Mouse (Mus musculus) G1E (cell line): ENCODE data around the gene Gm16451. TPM values are rescaled to one million over a fixed set of nuclear protein-coding genes. Genes with fewer than 3 reads are reported as not detected.
"Not testable (repeated sequence)": the region's sequence is repeated elsewhere in the genome, so short reads cannot be mapped to it uniquely, and the experiment has no call there.

Experiments used
- ATAC-seq: 2 replicates; pipeline ENCODE4 v1.8.0; 2016; ENCODE audit warnings: mild to moderate bottlenecking; ENCODE audit not compliant: insufficient number of reproducible peaks, poor library complexity, low FRiP score, severe bottlenecking; ENCODE audit errors: extremely low read depth
- DNase-seq: peaks from one replicate; pipeline ENCODE4 v3.0.0; 2012; ENCODE audit warnings: low spot score
- H3K27me3 ChIP-seq: 2 replicates; pipeline ENCODE4 v1.6.1; 2012; ENCODE audit warnings: mild to moderate bottlenecking, low read length, inconsistent platforms; ENCODE audit not compliant: insufficient read depth
- H3K36me3 ChIP-seq: replicated peaks from 2 replicates; pipeline ENCODE3; 2012; ENCODE audit warnings: mild to moderate bottlenecking, inconsistent platforms
- H3K4me1 ChIP-seq: 2 replicates; pipeline ENCODE4 v1.6.1; 2012; ENCODE audit warnings: low read depth, low read length, inconsistent platforms, mixed read lengths; ENCODE audit not compliant: insufficient read depth
- H3K4me3 ChIP-seq: 2 replicates; pipeline ENCODE4 v1.5.1; 2012; ENCODE audit warnings: low read depth, mild to moderate bottlenecking, inconsistent platforms, low read length, moderate library complexity, mixed read lengths
- H3K9me3 ChIP-seq: replicated peaks from 2 replicates; pipeline ENCODE4 v1.6.1; 2012; ENCODE audit warnings: inconsistent platforms
- polyA plus RNA-seq: library from polyadenylated mRNA; stranded (reverse); fragments of >175 nt; gene quantifications from 2 replicates; pipeline ENCODE4 v1.2.3, GENCODE M21; 2012
- total RNA-seq, 2 experiments: library from RNA; stranded (forward) in 1 of 2; stranded (reverse) in 1 of 2; fragments of 200-1000 nt in 1 of 2; fragments of >200 nt in 1 of 2; fragmentation: Nextera tagmentation in 1 of 2; gene quantifications; 2 replicates each; pipeline ENCODE4 v1.2.3; 2014 to 2017

Gene Gm16451
- total RNA-seq (2014; fragmentation: Nextera tagmentation) (not detected in 2 replicates), total RNA-seq (2017) (0.27 TPM in 1 of 2 replicates, not detected in the other), polyA plus RNA-seq (not detected in 2 replicates)

DNA sequence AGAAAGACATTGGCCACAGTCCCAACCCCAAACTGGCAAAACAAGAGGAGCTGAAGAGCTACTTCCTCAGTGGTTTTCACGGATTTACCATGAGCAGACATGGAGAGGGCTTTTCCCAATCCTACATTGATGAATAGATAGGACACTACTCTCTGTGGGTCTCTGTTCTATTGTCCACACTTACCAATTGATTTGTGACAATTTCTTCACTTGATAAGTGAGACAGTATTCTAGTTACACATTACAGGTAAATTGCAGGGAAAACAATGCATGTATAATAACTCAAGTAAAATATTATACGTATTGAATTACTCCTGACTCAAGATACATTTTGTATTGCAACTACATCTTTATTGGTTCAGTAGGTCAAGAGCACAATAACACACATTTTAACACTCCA is at the start of gene Gm16451:
Gene Gm16451 (minus strand): TSS at position 101 of the 400 bp plus-strand sequence.
- ATAC-seq, H3K36me3 ChIP-seq, DNase-seq, H3K27me3 ChIP-seq, H3K9me3 ChIP-seq, H3K4me1 ChIP-seq, H3K4me3 ChIP-seq: not testable (repeated sequence)

DNA sequence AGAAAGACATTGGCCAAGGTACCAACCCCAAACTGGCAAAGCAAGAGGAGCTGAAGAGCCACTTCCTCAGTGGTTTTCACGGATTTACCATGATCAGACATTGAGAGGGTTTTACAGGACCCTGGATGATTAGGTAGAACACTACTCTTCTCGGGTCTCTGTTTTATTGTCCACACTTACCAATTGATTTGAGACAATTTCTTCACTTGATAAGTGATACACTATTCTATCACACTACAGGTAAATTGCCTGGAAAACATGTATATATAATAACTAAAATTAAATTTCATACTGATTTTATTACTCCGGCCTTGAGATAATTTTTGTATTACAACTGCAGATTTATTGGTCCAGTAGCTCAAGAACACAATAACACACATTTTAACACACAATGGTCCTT is 45.9 kb upstream of the Gm16451 start, which contains the start of gene Vmn1r142:
Gene Vmn1r142 (minus strand): TSS at position 101 of the 400 bp plus-strand sequence.
- not testable (repeated sequence) for ATAC-seq, H3K9me3 ChIP-seq, H3K36me3 ChIP-seq, H3K4me3 ChIP-seq, H3K27me3 ChIP-seq, DNase-seq, H3K4me1 ChIP-seq

DNA sequence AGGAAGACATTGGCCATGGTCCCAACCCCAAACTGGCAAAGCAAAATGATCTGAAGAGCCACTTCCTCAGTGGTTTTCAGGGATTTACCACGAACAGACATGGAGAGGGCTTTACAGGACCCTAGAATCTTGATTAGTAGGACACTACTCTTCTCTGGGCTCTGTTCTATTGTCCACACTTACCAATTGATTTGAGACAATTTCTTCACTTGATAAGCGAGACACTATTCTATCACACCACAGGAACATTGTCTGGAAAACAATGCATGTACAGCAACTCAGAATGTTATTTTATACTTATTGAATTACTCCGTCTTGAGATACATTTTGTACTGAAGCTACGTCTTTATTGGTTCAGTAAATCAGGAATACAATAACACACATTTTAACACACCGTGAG is 16.6 kb upstream of the Gm16451 start, which contains the start of gene Gm10666:
Gene Gm10666 (minus strand): TSS at position 101 of the 400 bp plus-strand sequence.
- H3K27me3 ChIP-seq, H3K9me3 ChIP-seq, H3K4me1 ChIP-seq, DNase-seq, ATAC-seq, H3K36me3 ChIP-seq, H3K4me3 ChIP-seq: not testable (repeated sequence)

DNA sequence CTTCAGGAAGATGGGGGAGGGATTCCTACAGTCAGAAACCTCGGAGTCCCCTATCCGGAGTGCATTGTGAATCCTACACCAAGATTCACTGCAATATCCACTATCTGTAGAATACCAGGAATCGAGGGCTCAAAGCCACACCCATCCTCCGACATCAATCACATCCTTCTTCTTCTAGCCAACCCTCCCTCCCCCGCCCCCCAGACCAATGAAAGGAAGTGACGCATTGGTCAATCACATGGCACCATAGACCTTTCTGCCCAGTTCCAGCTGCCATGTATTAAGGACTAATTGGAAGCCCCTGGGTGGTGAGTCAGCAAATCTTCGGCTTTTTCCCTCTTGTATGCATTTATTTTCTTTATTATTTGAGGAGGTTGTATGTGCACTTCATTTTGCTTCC is 49.3 kb downstream of the Gm16451 start, which contains the start of gene Vmn1r139:
Gene Vmn1r139 (plus strand): TSS at position 301 of the 400 bp plus-strand sequence.
- ATAC-seq: not testable (repeated sequence)

More for the DNA sequence above, 49.3 kb downstream of the Gm16451 start, which contains the start of gene Vmn1r139:
- not testable (repeated sequence) for H3K9me3 ChIP-seq, DNase-seq, H3K4me1 ChIP-seq, H3K27me3 ChIP-seq, H3K36me3 ChIP-seq, H3K4me3 ChIP-seq

Other genes with a start within 250 kb of the Gm16451 start
- not detected in 2 replicates for gene Gm5891, start 197.0 kb downstream of the Gm16451 start, total RNA-seq (2014; fragmentation: Nextera tagmentation)
- gene Gm5891, start 197.0 kb downstream of the Gm16451 start, total RNA-seq (2017): 0.12 and 0.16 TPM in 2 replicates
- not detected in 2 replicates for gene Gm5891, start 197.0 kb downstream of the Gm16451 start, polyA plus RNA-seq
- not detected in 2 replicates for gene Vmn1r137, start 123.7 kb downstream of the Gm16451 start, total RNA-seq (2014; fragmentation: Nextera tagmentation)
- not detected in 2 replicates for gene Vmn1r137, start 123.7 kb downstream of the Gm16451 start, total RNA-seq (2017)
- not detected in 2 replicates for gene Vmn1r137, start 123.7 kb downstream of the Gm16451 start, polyA plus RNA-seq
- gene Vmn1r138, start 89.3 kb downstream of the Gm16451 start, total RNA-seq (2014; fragmentation: Nextera tagmentation): not detected in 2 replicates
- not detected in 2 replicates for gene Vmn1r138, start 89.3 kb downstream of the Gm16451 start, total RNA-seq (2017)
- not detected in 2 replicates for gene Vmn1r138, start 89.3 kb downstream of the Gm16451 start, polyA plus RNA-seq
- not detected in 2 replicates for gene Gm6176, start 61.9 kb downstream of the Gm16451 start, total RNA-seq (2014; fragmentation: Nextera tagmentation)
- not detected in 2 replicates for gene Gm6176, start 61.9 kb downstream of the Gm16451 start, total RNA-seq (2017)
- not detected in 2 replicates for gene Gm6176, start 61.9 kb downstream of the Gm16451 start, polyA plus RNA-seq
- not detected in 2 replicates for gene Vmn1r139, start 49.2 kb downstream of the Gm16451 start, total RNA-seq (2014; fragmentation: Nextera tagmentation)
- not detected in 2 replicates for gene Vmn1r139, start 49.2 kb downstream of the Gm16451 start, total RNA-seq (2017)
- gene Vmn1r139, start 49.2 kb downstream of the Gm16451 start, polyA plus RNA-seq: not detected in 2 replicates
- gene Gm10666, start 16.5 kb upstream of the Gm16451 start, total RNA-seq (2014; fragmentation: Nextera tagmentation): not detected in 2 replicates
- not detected in 2 replicates for gene Gm10666, start 16.5 kb upstream of the Gm16451 start, total RNA-seq (2017)
- gene Gm10666, start 16.5 kb upstream of the Gm16451 start, polyA plus RNA-seq: not detected in 2 replicates
- gene Vmn1r142, start 45.8 kb upstream of the Gm16451 start, total RNA-seq (2014; fragmentation: Nextera tagmentation): not detected in 2 replicates
- gene Vmn1r142, start 45.8 kb upstream of the Gm16451 start, total RNA-seq (2017): not detected in 2 replicates
- gene Vmn1r142, start 45.8 kb upstream of the Gm16451 start, polyA plus RNA-seq: not detected in 2 replicates
- not detected in 2 replicates for gene Vmn1r143, start 71.1 kb upstream of the Gm16451 start, total RNA-seq (2014; fragmentation: Nextera tagmentation)
- 0.17 TPM in 1 of 2 replicates, not detected in the other for gene Vmn1r143, start 71.1 kb upstream of the Gm16451 start, total RNA-seq (2017)
- gene Vmn1r143, start 71.1 kb upstream of the Gm16451 start, polyA plus RNA-seq: not detected in 2 replicates
- not detected in 2 replicates for gene Gm8653, start 83.0 kb upstream of the Gm16451 start, total RNA-seq (2014; fragmentation: Nextera tagmentation)
- not detected in 2 replicates for gene Gm8653, start 83.0 kb upstream of the Gm16451 start, total RNA-seq (2017)
- gene Gm8653, start 83.0 kb upstream of the Gm16451 start, polyA plus RNA-seq: not detected in 2 replicates
- gene Gm8453, start 111.2 kb upstream of the Gm16451 start, total RNA-seq (2014; fragmentation: Nextera tagmentation): not detected in 2 replicates
- not detected in 2 replicates for gene Gm8453, start 111.2 kb upstream of the Gm16451 start, total RNA-seq (2017)
- not detected in 2 replicates for gene Gm8453, start 111.2 kb upstream of the Gm16451 start, polyA plus RNA-seq
- not detected in 2 replicates for gene Gm4187, start 211.5 kb upstream of the Gm16451 start, total RNA-seq (2014; fragmentation: Nextera tagmentation)
- not detected in 2 replicates for gene Gm4187, start 211.5 kb upstream of the Gm16451 start, total RNA-seq (2017)
- not detected in 2 replicates for gene Gm4187, start 211.5 kb upstream of the Gm16451 start, polyA plus RNA-seq